Comparison of ENCODE assay signal across 8 mouse cellular contexts in the genomic region with DNA sequence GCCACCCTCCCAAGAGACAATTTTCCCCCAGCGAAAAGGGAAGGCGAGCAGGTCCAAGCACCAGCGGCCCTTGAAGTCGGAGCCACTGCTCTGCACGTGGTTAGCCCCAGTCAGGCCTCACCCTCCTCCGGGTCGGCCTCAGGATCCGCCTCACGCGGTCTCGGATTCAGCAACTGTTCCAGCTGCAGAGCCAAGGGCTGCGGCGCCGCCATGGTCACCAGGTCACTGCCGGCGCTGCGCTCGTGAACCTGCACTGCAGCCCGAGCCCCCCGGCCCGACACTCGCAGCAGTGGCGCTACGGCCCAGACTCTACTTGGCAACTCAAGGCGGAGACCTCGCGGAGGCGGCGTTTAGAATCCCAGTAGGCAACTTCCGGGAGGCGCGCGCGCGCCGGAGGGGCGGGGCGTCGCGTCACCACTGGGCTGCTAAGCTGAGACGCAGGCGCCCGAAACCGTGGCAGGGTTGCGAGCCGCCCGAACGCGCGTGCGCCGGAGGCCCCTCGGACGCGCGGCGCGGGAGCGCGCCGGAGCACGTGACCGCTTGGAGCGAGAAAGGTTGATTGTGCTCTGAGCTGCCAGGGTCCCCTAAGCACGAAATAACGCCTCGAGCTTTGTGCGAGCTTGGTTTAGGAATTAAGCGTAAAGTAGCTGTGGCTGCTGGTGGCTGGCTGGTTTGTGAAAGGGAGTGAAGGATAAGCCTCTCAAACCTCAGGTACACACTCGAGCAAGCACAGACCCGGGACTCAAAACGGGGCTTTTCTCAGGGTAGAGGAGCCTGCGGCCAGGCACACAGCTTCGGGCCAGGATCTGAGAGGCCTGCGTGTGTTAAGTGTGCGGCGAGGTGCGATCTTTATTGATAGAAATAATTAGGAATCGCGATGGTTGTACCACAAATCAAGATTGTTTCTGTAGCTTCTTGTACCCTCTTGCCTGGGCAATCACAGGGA. TPM values are rescaled to one million over a fixed set of nuclear protein-coding genes. Genes with fewer than 3 reads are reported as not detected.
DNase-seq lines count a peak whose midpoint lies in the region; ATAC-seq and TF ChIP-seq lines count a peak whose summit lies in the region.

TSS of gene Aatf (minus strand) at position 352 of the 946 bp plus-strand sequence.

- H3K79me2 ChIP-seq in CH12.LX (replicated peaks; ENCODE audit: control insufficient read depth, extremely low read depth, insufficient read depth, poor library complexity, severe bottlenecking): peaks cover 34% of the 10 kb centered on the region

- peaks cover 26% of the 10 kb centered on the region for H3K27me3 ChIP-seq in CH12.LX (replicated peaks)
- H3K27me3 ChIP-seq in forebrain, embryonic 11.5 days (ENCODE audit: control insufficient read depth, insufficient read depth, low read length): peaks cover 37% of the 10 kb centered on the region
- H3K27me3 ChIP-seq in heart, embryonic 16.5 days (ENCODE audit: control insufficient read depth, insufficient read depth, low read length): peaks cover 35% of the 10 kb centered on the region
- peaks cover 42% of the 10 kb centered on the region for H3K27me3 ChIP-seq in liver, embryonic 15.5 days
- H3K27me3 ChIP-seq in neural tube, embryonic 12.5 days (replicated peaks): peaks cover 33% of the 10 kb centered on the region

- peak within 1 kb of the TSS; percentile 37 for H3K27ac ChIP-seq in CH12.LX (ENCODE audit: insufficient read depth, low read depth)
- peak within 1 kb of the TSS; percentile 65 for H3K27ac ChIP-seq in forebrain, embryonic 11.5 days (ENCODE audit: low read depth, low read length)
- peak within 1 kb of the TSS; percentile 58 for H3K27ac ChIP-seq in heart, embryonic 16.5 days (ENCODE audit: low read length)
- peak within 1 kb of the TSS; percentile 71 for H3K27ac ChIP-seq in liver, embryonic 15.5 days (replicated peaks)
- peak within 1 kb of the TSS; percentile 62 for H3K27ac ChIP-seq in neural tube, embryonic 12.5 days

- in situ Hi-C loops in CH12.LX (cut with MboI; ENCODE audit: low pct_ligation_motif_present, low pct_unique_long_range_greater_than_20kb, low sequenced_read_pairs): loop anchor here (10.0 kb wide), 1 partner anchor 301 kb away; the partner anchor contains the start of gene Mrm1

- H3K9me3 ChIP-seq in CH12.LX (replicated peaks; ENCODE audit: low read length): no peaks in the 10 kb centered on the region
- no peaks in the 10 kb centered on the region for H3K9me3 ChIP-seq in forebrain, embryonic 11.5 days (ENCODE audit: control insufficient read depth, low read length)
- H3K9me3 ChIP-seq in heart, embryonic 16.5 days (replicated peaks; ENCODE audit: control insufficient read depth, low read length): no peaks in the 10 kb centered on the region
- no peaks in the 10 kb centered on the region for H3K9me3 ChIP-seq in liver, embryonic 15.5 days (replicated peaks)
- H3K9me3 ChIP-seq in neural tube, embryonic 12.5 days: no peaks in the 10 kb centered on the region

- H3K4me3 ChIP-seq in CH12.LX (replicated peaks in 1 of 3; ENCODE audit: low read depth in 2 of 3, low read length in 2 of 3, poor library complexity in 1 of 3): peak within 1 kb of the TSS; percentile 81 to 99 (median 89)
- peak within 1 kb of the TSS; percentile 73 for H3K4me3 ChIP-seq in forebrain, embryonic 11.5 days (ENCODE audit: low read depth, low read length)
- H3K4me3 ChIP-seq in heart, embryonic 16.5 days (ENCODE audit: low read length): peak within 1 kb of the TSS; percentile 68
- H3K4me3 ChIP-seq in liver, embryonic 15.5 days (replicated peaks): peak within 1 kb of the TSS; percentile 89
- H3K4me3 ChIP-seq in neural tube, embryonic 12.5 days: peak within 1 kb of the TSS; percentile 72

- peak within 1 kb of the TSS; percentile 91 for H3K4me2 ChIP-seq in CH12.LX (ENCODE audit: insufficient read depth, low read depth, poor library complexity, severe bottlenecking)
- H3K4me2 ChIP-seq in forebrain, embryonic 11.5 days (ENCODE audit: low read depth, low read length, severe bottlenecking): peak within 1 kb of the TSS; percentile 88
- peak within 1 kb of the TSS; percentile 80 for H3K4me2 ChIP-seq in heart, embryonic 16.5 days (ENCODE audit: low read depth, low read length)
- H3K4me2 ChIP-seq in liver, embryonic 15.5 days: peak within 1 kb of the TSS; percentile 98
- H3K4me2 ChIP-seq in neural tube, embryonic 12.5 days (replicated peaks): peak within 1 kb of the TSS; percentile 90

- H3K4me1 ChIP-seq in CH12.LX (ENCODE audit: control insufficient read depth in 1 of 2, insufficient read depth in 2 of 2): peaks cover 2 to 31% of the 10 kb centered on the region in 2 experiments; a peak in 2 of 4 replicates
- peaks cover 3% of the 10 kb centered on the region for H3K4me1 ChIP-seq in forebrain, embryonic 11.5 days (replicated peaks; ENCODE audit: control insufficient read depth, insufficient read depth, low read length)
- peaks cover 6% of the 10 kb centered on the region for H3K4me1 ChIP-seq in heart, embryonic 16.5 days (ENCODE audit: control insufficient read depth, insufficient read depth, low read length)
- H3K4me1 ChIP-seq in liver, embryonic 15.5 days (replicated peaks): peaks cover 23% of the 10 kb centered on the region
- H3K4me1 ChIP-seq in neural tube, embryonic 12.5 days: peaks cover 10% of the 10 kb centered on the region; the same call in 1 of the 2 replicates

- under 1% methylated on average over 80 of the region's 80 CpGs for WGBS in forebrain, embryonic 11.5 days
- under 1% methylated on average over 80 of the region's 80 CpGs for WGBS in heart, embryonic 16.5 days
- under 1% methylated on average over 80 of the region's 80 CpGs for WGBS in liver, embryonic 15.5 days (ENCODE audit: insufficient replicate concordance)
- WGBS in neural tube, embryonic 12.5 days: under 1% methylated on average over 80 of the region's 80 CpGs

- TF ChIP-seq EP300 in CH12.LX (IDR thresholded peaks at IDR 0.05; ENCODE audit: low read length): no peak

- dilution Hi-C loops in CH12.LX (cut with MboI; ENCODE audit: extremely low pct_ligation_motif_present, extremely low pct_unique_long_range_greater_than_20kb, low sequenced_read_pairs): no loop called here

- TF ChIP-seq RAD21 in CH12.LX (IDR thresholded peaks at IDR 0.05; ENCODE audit: low read depth, low read length): no peak

- DNase-seq in CH12.LX (ENCODE audit: extremely low read depth): peak; percentile 98
- peak; percentile 96 for DNase-seq in c-Kit-positive CD71-positive TER-119-negative erythroid progenitor cells, embryonic 14.5 days (ENCODE audit: low read depth)
- DNase-seq in forebrain, embryonic 11.5 days (ENCODE audit: low spot score): peak; percentile 100
- peak; percentile 98 to 99 for DNase-seq in kidney, postnatal 36 days
- peak; percentile 94 for DNase-seq in telencephalon, adult 2 months (ENCODE audit: low read depth, low spot score)

- TF ChIP-seq CTCF in CH12.LX (conservative IDR thresholded peaks at IDR 0.05 in 1 of 2, IDR thresholded peaks at IDR 0.05 in 1 of 2; ENCODE audit: low read depth in 2 of 2, low read length in 2 of 2): no peak; a peak in 1 of 4 replicates

- TF ChIP-seq POLR2A in CH12.LX (IDR thresholded peaks at IDR 0.05; ENCODE audit: low read depth, low read length): peak; percentile 99

- peak; percentile 98 for ATAC-seq in forebrain, embryonic 11.5 days (replicated peaks; ENCODE audit: low FRiP score)
- peak; percentile 100 for ATAC-seq in heart, embryonic 16.5 days (replicated peaks; ENCODE audit: extremely low read depth, insufficient read depth, low FRiP score)
- peak; percentile 97 for ATAC-seq in liver, embryonic 15.5 days (ENCODE audit: insufficient read depth)
- peak; percentile 97 for ATAC-seq in neural tube, embryonic 12.5 days (ENCODE audit: low FRiP score, low read depth)

- H3K36me3 ChIP-seq in CH12.LX (replicated peaks in 1 of 2; ENCODE audit: control insufficient read depth in 1 of 2, insufficient read depth in 1 of 2, low read length in 1 of 2): peaks cover 19 to 30% of the 10 kb centered on the region in 2 experiments
- peaks cover 3% of the 10 kb centered on the region; the same call in 1 of the 2 replicates for H3K36me3 ChIP-seq in forebrain, embryonic 11.5 days (ENCODE audit: control insufficient read depth, insufficient read depth, low read length)
- peaks cover 11% of the 10 kb centered on the region; the same call in 1 of the 2 replicates for H3K36me3 ChIP-seq in heart, embryonic 16.5 days (ENCODE audit: control insufficient read depth, insufficient read depth)
- H3K36me3 ChIP-seq in liver, embryonic 15.5 days (replicated peaks): peaks cover 22% of the 10 kb centered on the region
- peaks cover 13% of the 10 kb centered on the region for H3K36me3 ChIP-seq in neural tube, embryonic 12.5 days

- H3K9ac ChIP-seq in CH12.LX (ENCODE audit: insufficient read depth, low read depth): peak within 1 kb of the TSS; percentile 81
- peak within 1 kb of the TSS; percentile 82 for H3K9ac ChIP-seq in forebrain, embryonic 11.5 days (ENCODE audit: low read length)
- peak within 1 kb of the TSS; percentile 83 for H3K9ac ChIP-seq in heart, embryonic 16.5 days (ENCODE audit: low read length)
- H3K9ac ChIP-seq in liver, embryonic 15.5 days: peak within 1 kb of the TSS; percentile 84
- H3K9ac ChIP-seq in neural tube, embryonic 12.5 days: peak within 1 kb of the TSS; percentile 78

TF ChIP-seq in CH12.LX, 34 proteins besides CTCF, POLR2A, EP300 and RAD21 (continues in another document):
- TF ChIP-seq RCOR1 (conservative IDR thresholded peaks at IDR 0.05; ENCODE audit: low read depth, low read length) (peak; percentile 76; the same call in 1 of the 2 replicates), JUN (IDR thresholded peaks at IDR 0.05; ENCODE audit: insufficient read depth, low read depth, low read length) (no peak), ELF1 (IDR thresholded peaks at IDR 0.05; ENCODE audit: low read depth, low read length) (peak; percentile 99), MXI1 (IDR thresholded peaks at IDR 0.05; ENCODE audit: low read depth, low read length) (peak; percentile 99), ZKSCAN1 (IDR thresholded peaks at IDR 0.05; ENCODE audit: borderline replicate concordance, low read depth, low read length) (no peak), TBP (conservative IDR thresholded peaks at IDR 0.05; ENCODE audit: low read depth, low read length) (peak; percentile 81), SIN3A (IDR thresholded peaks at IDR 0.05; ENCODE audit: low read length) (peak; percentile 95; the same call in 1 of the 2 replicates), NRF1 (IDR thresholded peaks at IDR 0.05; ENCODE audit: low read depth, low read length) (peak; percentile 96), SMC3 (IDR thresholded peaks at IDR 0.05; ENCODE audit: low read depth, low read length) (no peak), E2F4 (IDR thresholded peaks at IDR 0.05; ENCODE audit: insufficient replicate concordance, low read depth, low read length) (peak; percentile 76; the same call in 1 of the 2 replicates)

RNA-seq across cellular contexts. Expression of gene Aatf, which starts in this region (rescaled TPM):
- total RNA-seq in CH12.LX (2012; rRNA removed): 71.7 and 99.7 TPM in 2 replicates
- total RNA-seq in CH12.LX (2014; rRNA removed): 69.8 and 78.0 TPM in 2 replicates
- 112 and 127 TPM in 2 replicates for polyA plus RNA-seq in CH12.LX (2012; ENCODE audit: insufficient read length, low read depth)
- 53.6 and 54.8 TPM in 2 replicates for polyA plus RNA-seq in forebrain, embryonic 11.5 days (2014; fragmentation: Nextera tagmentation; extraction: Ambion mirVana)
- 27.2 and 30.4 TPM in 2 replicates for polyA plus RNA-seq in heart, embryonic 16.5 days (2015; fragmentation: Nextera tagmentation; extraction: Ambion mirVana)
- polyA plus RNA-seq in liver, embryonic 15.5 days (2015; fragmentation: Nextera tagmentation; extraction: Ambion mirVana): 25.1 and 26.4 TPM in 2 replicates
- 53.3 and 56.7 TPM in 2 replicates for polyA plus RNA-seq in neural tube, embryonic 12.5 days (2016; fragmentation: Nextera tagmentation; extraction: Ambion mirVana)

Comparison
In these comparisons a context has a peak if more than half of its experiments do, and no peak if none do; other contexts are left out.
1. Peak in every context shown above with its lines: DNase-seq, ATAC-seq, H3K4me3 ChIP-seq and H3K27ac ChIP-seq.